Mouse (Mus musculus) embryonic facial prominence, embryonic 14.5 days (tissue): ENCODE data around the gene Fam199x. TPM values are rescaled to one million over a fixed set of nuclear protein-coding genes. Genes with fewer than 3 reads are reported as not detected.

Experiments
- ATAC-seq: fragments of 200-750 bp; cut with Nextera tagmentation; 2 replicates; pipeline ENCODE4 v1.8.0; 2017; ENCODE audit warnings: low read depth, moderate number of reproducible peaks, moderate TSS enrichment
- DNase-seq: peaks from one replicate; pipeline ENCODE4 v3.0.0-alpha.2; 2015; ENCODE audit warnings: low spot score
- H3K27ac ChIP-seq: fragments of 300-500 bp; sonication (generic); replicated peaks from 2 replicates; pipeline ENCODE4 v1.5.1; 2014; ENCODE audit warnings: low read depth, mild to moderate bottlenecking, low read length, moderate library complexity
- H3K27me3 ChIP-seq: fragments of 300-500 bp; sonication (generic); replicated peaks from 2 replicates; pipeline ENCODE4 v1.6.1; 2014; ENCODE audit warnings: low read length; ENCODE audit not compliant: control insufficient read depth, insufficient read depth
- H3K36me3 ChIP-seq: fragments of 300-500 bp; sonication (generic); 2 replicates; pipeline ENCODE4 v1.6.1; 2014; ENCODE audit warnings: low read length, mixed read lengths; ENCODE audit not compliant: control insufficient read depth, insufficient read depth
- H3K4me1 ChIP-seq: fragments of 300-500 bp; sonication (generic); 2 replicates; pipeline ENCODE4 v1.6.1; 2014; ENCODE audit warnings: antibody characterized with exemption, low read length; ENCODE audit not compliant: control insufficient read depth, insufficient read depth
- H3K4me2 ChIP-seq: fragments of 300-500 bp; sonication (generic); 2 replicates; pipeline ENCODE4 v1.6.1; 2014; ENCODE audit warnings: low read depth, mild to moderate bottlenecking, low read length, moderate library complexity, mixed read lengths
- H3K4me3 ChIP-seq: fragments of 300-500 bp; sonication (generic); 2 replicates; pipeline ENCODE4 v1.5.1; 2014; ENCODE audit warnings: low read depth, mild to moderate bottlenecking, low read length
- H3K9ac ChIP-seq: fragments of 300-500 bp; sonication (generic); 2 replicates; pipeline ENCODE4 v1.6.1; 2014; ENCODE audit warnings: low read depth, mild to moderate bottlenecking, low read length, moderate library complexity, mixed read lengths
- H3K9me3 ChIP-seq: fragments of 300-500 bp; sonication (generic); 2 replicates; pipeline ENCODE4 v1.6.1; 2016; ENCODE audit warnings: low read length; ENCODE audit not compliant: control insufficient read depth
- WGBS: fragments of 180-500 bp; shearing (Covaris S2); extraction: QIAGEN DNeasy Blood & Tissue Kit; methylation state at CpG from one replicate; pipeline ENCODE4 v1.1.7; 2014; 5-methylcytosine and 5-hydroxymethylcytosine counted together
- polyA plus RNA-seq: library from polyadenylated mRNA; unstranded; fragments of >200 nt; fragmentation: Nextera tagmentation; extraction: Ambion mirVana; gene quantifications from 2 replicates; pipeline ENCODE4 v1.2.1, GENCODE M21; 2014

Gene Fam199x
- polyA plus RNA-seq, 1 experiment from 2014 or later, result 7.5 TPM

DNA sequence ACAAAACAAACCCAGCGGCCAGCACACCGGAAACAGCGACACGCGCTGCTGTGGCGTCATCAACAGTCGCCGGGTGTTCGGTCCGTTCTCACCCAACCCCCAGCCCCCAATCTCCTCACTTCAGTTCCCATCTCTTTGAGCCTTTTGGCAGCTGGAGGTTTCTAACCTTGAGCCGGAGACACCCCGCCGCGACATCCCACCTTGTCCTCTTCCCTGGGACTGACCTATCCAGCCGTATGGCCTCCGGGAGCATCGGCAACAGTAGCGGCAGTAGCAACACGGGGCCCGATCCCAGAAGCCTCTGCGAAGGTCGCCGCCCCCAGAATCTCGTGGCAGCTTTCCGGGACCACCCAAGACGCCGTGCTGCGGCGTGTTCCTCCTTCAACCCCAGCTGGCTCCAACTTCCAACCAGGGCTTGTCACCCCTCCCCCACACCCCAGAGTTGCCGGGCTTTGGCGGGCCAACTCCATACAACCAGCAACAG, 11.4 kb upstream of the Fam199x start, which contains the start of gene Slc25a53:
Gene Slc25a53 (minus strand): TSS at position 303 of the 484 bp plus-strand sequence.
- peak within 1 kb of the TSS; percentile 77 for H3K9ac ChIP-seq
- peak within 1 kb of the TSS; percentile 89 for H3K27ac ChIP-seq
- ATAC-seq, result peak; percentile 94
- 22% methylated on average over 27 of the region's 31 CpGs for WGBS
- no peaks in the 10 kb centered on the region for H3K27me3 ChIP-seq
- peak; percentile 91 for DNase-seq
- no peaks in the 10 kb centered on the region for H3K36me3 ChIP-seq
- peak within 1 kb of the TSS; percentile 59 for H3K4me2 ChIP-seq
- H3K4me1 ChIP-seq, result no peaks in the 10 kb centered on the region
- peak within 1 kb of the TSS; percentile 49 for H3K4me3 ChIP-seq
- H3K9me3 ChIP-seq, result no peaks in the 10 kb centered on the region

DNA sequence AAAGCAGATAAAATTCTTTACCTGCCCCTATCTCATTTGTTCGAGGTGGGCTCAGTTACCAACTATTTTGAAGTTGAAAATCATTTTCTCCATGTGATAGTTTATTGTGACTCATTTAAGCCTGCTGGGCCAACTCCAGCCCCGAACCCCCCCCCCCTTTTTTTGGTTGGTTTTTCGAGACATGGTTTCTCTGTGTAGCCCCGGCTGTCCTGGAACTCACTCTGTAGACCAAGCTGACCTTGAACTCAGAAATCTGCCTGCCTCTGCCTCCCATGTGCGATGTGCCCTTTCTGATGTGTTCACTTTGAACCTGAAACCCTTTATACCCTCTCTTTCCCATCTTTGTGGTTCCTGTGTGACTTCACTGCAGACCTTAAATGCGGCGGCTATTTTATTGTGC, 10.9 kb upstream of the Fam199x start:
- peak overlapping the region; percentile 89; the same call in 1 of the 2 replicates for H3K27ac ChIP-seq
- H3K36me3 ChIP-seq, result no peaks in the 10 kb centered on the region
- no peaks in the 10 kb centered on the region for H3K27me3 ChIP-seq
- H3K4me1 ChIP-seq, result no peaks in the 10 kb centered on the region
- H3K9me3 ChIP-seq, result no peaks in the 10 kb centered on the region
- H3K4me2 ChIP-seq, result peak overlapping the region; percentile 52
- no peak for ATAC-seq
- DNase-seq, result no peak
- 52% methylated on average over 7 of the region's 7 CpGs for WGBS
- H3K9ac ChIP-seq, result peak overlapping the region; percentile 77
- peak overlapping the region; percentile 49 for H3K4me3 ChIP-seq

DNA sequence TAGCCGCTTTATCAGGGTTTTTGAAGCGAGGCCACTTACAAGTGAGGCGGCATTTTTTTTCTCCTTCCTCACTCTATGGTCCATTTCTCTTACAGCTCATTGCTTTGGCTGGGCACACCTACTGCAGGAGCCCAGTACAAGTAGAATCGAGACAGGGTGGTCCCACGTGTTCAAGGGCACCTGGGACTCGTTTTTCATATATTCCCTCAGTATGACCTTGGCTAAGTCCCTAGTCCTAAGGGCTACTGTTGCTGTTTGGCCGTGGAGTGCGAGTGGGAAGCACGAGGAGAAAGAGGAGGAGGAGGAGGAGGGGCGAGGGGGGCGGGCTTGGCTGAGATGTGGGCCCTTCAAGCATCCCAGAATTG, 352 bp upstream of the Fam199x start:
- peak overlapping the region; percentile 63 for H3K4me3 ChIP-seq
- no peaks in the 10 kb centered on the region for H3K9me3 ChIP-seq
- no peaks in the 10 kb centered on the region for H3K36me3 ChIP-seq
- ATAC-seq (0 out of 2 replicates have a peak, but pooled peaks have one; percentile 8), DNase-seq (no peak)
- peak overlapping the region; percentile 73 for H3K9ac ChIP-seq
- H3K27me3 ChIP-seq, result peaks cover 10% of the 10 kb centered on the region
- peaks cover 3% of the 10 kb centered on the region; the same call in 1 of the 2 replicates for H3K4me1 ChIP-seq
- 33% methylated on average over 8 of the region's 11 CpGs for WGBS
- H3K4me2 ChIP-seq, result peak overlapping the region; percentile 67
- H3K27ac ChIP-seq, result no peak overlapping the region

DNA sequence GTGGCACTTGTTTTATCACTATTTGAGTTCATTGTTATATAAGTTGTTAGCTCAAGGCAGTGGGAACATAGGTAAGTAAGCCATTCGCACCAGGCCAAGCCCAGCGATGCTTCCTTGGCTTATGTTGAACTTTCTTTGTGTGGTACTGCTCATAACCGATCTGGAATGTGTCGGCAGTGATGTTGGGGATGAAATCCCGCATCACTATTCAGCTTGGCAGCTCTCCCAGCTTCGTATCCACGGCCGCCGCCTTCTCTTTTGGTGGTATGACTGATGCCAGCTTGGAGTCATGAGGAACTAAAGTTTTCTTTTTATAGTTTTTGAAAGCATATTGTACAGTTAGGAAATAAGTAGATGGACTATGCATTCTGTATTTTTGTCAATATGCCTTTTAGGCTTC, 13.8 kb downstream of the Fam199x start:
- Histone ChIP-seq H3K9ac (no peak overlapping the region), H3K4me2 (no peak overlapping the region), H3K27me3 (no peaks in the 10 kb centered on the region), H3K4me1 (no peaks in the 10 kb centered on the region), H3K36me3 (no peaks in the 10 kb centered on the region), H3K4me3 (no peak overlapping the region), H3K9me3 (no peaks in the 10 kb centered on the region), H3K27ac (no peak overlapping the region)
- DNase-seq (no peak), ATAC-seq (no peak)
- whole genome bisulfite sequencing, result 78% methylated on average over 9 of the region's 9 CpGs

DNA sequence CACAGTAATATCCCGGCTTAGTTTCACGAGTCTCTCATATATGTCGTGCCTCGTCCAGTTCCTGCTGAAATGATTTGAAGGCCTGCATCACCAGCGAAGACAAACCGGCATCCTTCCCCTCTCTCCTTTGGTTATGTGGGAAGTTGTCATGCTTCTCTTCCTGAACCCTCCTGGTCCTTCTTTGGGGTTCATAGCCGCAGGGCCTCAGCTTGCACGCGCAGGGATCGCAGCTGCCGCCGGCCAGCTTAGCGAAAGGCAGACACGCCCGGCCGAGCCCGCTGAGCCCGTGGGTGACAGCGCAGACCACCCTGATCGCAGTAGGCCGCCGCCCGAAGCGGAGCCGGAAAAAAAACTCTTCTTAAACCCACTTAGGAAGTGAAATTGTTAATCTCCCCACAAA, 55.1 kb downstream of the Fam199x start:
- H3K4me3 ChIP-seq, result no peak overlapping the region
- ATAC-seq (no peak), DNase-seq (no peak)
- no peak overlapping the region for H3K9ac ChIP-seq
- peaks cover 62% of the 10 kb centered on the region for H3K27me3 ChIP-seq
- no peaks in the 10 kb centered on the region for H3K9me3 ChIP-seq
- no peaks in the 10 kb centered on the region for H3K4me1 ChIP-seq
- 26% methylated on average over 25 of the region's 25 CpGs for WGBS
- no peak overlapping the region for H3K4me2 ChIP-seq
- no peaks in the 10 kb centered on the region for H3K36me3 ChIP-seq
- no peak overlapping the region for H3K27ac ChIP-seq

DNA sequence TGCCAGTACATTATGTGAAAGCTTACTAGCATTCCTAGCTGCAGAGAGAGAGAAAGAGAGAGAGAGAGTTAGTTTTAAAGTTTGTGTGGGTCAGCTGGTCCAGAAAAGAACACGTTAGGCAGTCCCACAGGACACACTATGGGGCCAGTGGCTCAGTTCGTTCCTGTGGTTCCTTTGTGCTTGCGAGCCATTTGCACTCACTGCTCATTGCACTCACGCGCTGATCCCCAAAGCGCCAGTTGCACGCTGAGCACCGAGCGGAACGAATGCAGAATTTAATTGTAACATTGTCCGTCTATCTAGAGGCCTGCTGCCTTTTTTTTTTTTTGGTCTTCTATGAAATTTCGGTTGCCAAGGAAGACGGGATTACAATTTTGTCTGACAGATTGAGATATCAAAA, 57.1 kb downstream of the Fam199x start:
- Histone ChIP-seq H3K9ac (no peak overlapping the region), H3K9me3 (no peaks in the 10 kb centered on the region), H3K36me3 (no peaks in the 10 kb centered on the region), H3K4me3 (no peak overlapping the region), H3K4me2 (no peak overlapping the region), H3K27me3 (peaks cover 50% of the 10 kb centered on the region), H3K27ac (no peak overlapping the region), H3K4me1 (no peaks in the 10 kb centered on the region)
- DNase-seq, result no peak
- WGBS, result 19% methylated on average over 13 of the region's 13 CpGs
- ATAC-seq, result no peak

DNA sequence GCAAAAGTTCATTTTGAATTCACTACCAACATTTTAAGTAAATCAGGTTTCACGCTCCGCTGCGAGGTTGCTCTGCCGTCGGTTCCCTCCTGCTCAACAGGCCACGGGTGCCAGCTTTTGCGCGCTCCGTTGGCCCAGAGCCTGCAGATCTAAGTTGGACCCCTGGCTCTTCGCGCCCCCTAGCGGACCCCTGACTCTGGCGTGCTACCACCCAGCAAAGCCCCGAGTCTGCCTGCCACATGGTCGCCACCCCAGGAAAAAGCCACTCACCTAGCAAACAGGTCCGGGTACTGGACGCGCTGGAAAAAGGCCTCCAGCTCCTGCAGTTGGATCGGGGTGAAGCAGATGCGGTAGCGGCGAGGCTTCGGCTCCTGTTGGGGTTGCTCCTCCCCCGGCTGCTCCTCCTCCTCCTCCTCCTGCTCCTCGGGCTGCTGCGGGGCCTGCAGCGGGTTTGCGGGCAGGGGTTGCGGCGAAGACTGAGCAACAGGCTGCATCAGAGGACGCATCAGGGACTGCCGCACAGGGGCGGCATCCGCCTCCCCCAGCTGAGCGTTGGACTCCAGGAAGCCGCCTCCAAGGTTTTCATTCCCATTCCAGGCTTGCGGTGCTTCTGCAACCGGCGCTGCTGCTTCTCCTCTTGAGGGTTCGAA, 68.8 kb downstream of the Fam199x start:
- no peak overlapping the region for H3K27ac ChIP-seq
- H3K36me3 ChIP-seq, result no peaks in the 10 kb centered on the region
- H3K9me3 ChIP-seq, result no peaks in the 10 kb centered on the region
- H3K4me2 ChIP-seq, result peak overlapping the region; percentile 29
- H3K4me3 ChIP-seq, result peak overlapping the region; percentile 18
- WGBS, result 24% methylated on average over 29 of the region's 40 CpGs
- DNase-seq (peak; percentile 66), ATAC-seq (peak; percentile 55; the same call in 1 of the 2 replicates)
- H3K9ac ChIP-seq, result no peak overlapping the region
- H3K27me3 ChIP-seq, result peaks cover 82% of the 10 kb centered on the region
- H3K4me1 ChIP-seq, result no peaks in the 10 kb centered on the region

DNA sequence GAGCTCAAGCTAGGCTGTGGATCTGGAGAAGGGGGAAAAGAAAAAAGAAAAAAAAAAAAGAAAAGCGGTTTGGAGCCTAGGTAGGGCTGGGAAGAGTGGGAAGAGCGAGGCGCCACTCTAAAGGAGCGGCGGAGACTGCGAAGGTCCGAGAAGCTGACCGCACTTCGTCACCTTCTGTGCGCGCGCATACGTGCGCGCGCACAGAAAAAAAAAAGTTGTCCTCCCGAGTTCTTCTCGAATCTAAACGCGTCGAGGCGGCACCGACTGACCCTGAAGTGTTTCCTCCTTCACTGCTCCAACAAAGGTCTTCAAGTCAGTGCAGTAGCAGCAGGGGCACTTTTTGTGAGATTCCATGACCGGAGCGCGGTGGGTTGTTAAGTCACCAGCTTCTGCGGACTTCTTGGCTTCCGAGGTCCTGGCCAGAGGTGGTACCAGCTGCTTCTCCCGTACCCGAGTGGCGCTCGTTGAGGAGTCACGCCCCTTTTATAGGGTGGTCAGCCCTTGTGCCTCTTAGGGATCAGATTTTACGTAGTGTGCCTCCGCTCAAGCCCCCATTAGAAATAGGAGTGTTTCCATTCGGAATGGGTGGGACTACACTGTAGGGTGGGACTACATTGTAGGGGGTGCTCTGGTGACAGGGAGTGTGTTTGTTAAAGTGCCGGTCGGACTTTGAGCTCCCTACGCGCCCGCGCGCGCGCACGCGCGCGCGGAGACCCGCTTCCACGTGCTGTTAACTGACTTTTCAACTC, 70.5 kb downstream of the Fam199x start:
- Histone ChIP-seq H3K9me3 (no peaks in the 10 kb centered on the region), H3K9ac (no peak overlapping the region), H3K36me3 (no peaks in the 10 kb centered on the region), H3K4me3 (peak overlapping the region; percentile 20), H3K27me3 (peaks cover 81% of the 10 kb centered on the region), H3K4me2 (peak overlapping the region; percentile 35), H3K4me1 (no peaks in the 10 kb centered on the region), H3K27ac (no peak overlapping the region)
- DNase-seq, result no peak
- ATAC-seq, result no peak
- 35% methylated on average over 49 of the region's 52 CpGs for WGBS
